Mouse (Mus musculus) adrenal gland, adult 18-20 months (tissue): ENCODE data around the gene Itsn1. TPM values are rescaled to one million over a fixed set of nuclear protein-coding genes. Genes with fewer than 3 reads are reported as not detected.

Experiments
- DNase-seq, 2 experiments: peaks; one replicate each; pipeline ENCODE4 v3.0.0; 2021 to 2022; ENCODE audit warnings: low spot score in 2 of 2
- long read RNA-seq, 2 experiments: library from polyadenylated mRNA; stranded (forward); transcript quantifications; one replicate each; pipeline ENCODE4 v2.0.0; 2021
- total RNA-seq, 2 experiments: library from RNA; stranded (reverse); gene quantifications; 1 replicate in 1 of 2; 2 replicates in 1 of 2; pipeline ENCODE4 v1.2.3; 2021

The Itsn1 gene
- 10 to 100 TPM; 36.5 to 49.3 TPM for total RNA-seq
- long read RNA-seq, experiment 1, full-length matches to known transcripts = 12 of 20 reads
- long read RNA-seq, experiment 1, partial matches to known transcripts = 3 of 20 reads
- long read RNA-seq, experiment 1, other reads (novel, unspliced or antisense) = 5 of 20 reads
- long read RNA-seq, experiment 2, full-length matches to known transcripts = 4 of 18 reads
- long read RNA-seq, experiment 2, partial matches to known transcripts = 8 of 18 reads
- long read RNA-seq, experiment 2, other reads (novel, unspliced or antisense) = 6 of 18 reads

DNA sequence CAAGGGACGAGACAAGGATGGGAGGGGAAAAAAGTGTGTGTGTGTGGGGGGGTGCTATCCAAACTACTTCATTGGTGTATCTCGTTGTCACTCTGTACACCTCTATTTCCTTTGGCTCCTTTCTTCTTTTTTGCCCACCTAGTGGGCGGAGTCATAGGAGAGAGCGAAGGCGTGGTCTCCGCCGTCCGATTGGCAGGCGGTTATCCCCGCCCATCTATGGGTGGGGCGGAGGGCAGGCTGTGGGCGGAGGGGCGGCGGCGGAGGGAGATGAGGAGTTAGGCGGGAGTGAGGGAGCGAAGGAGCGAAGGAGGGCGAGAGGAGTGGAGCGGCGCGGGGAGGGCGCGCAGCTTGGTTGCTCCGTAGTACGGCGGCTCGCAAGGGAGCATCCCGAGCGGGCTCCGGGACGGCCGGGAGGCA, at the start of gene Itsn1:
Gene Itsn1 (plus strand): TSS at position 216 of the 417 bp plus-strand sequence.
- peak; percentile 97 to 98 for DNase-seq

DNA sequence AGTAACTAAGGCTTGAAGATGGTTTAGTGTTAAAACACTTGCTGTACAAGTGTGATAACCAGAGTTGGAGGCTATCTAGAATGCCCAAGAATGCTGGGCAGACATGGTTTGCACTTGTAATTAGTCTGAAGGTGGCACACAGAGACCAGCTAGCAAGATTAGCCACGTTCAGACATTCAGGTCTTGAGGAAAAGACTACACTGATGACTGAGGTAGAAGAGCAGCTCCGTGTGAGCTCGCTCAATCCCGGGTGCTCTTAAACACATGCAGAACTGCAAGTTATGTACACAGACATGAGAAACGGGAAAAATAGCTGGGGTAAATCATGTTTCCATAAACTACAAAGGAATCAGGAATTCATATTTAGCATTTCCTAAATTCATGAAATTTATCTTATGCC, 48.4 kb upstream of the Itsn1 start:
- DNase-seq = no peak

DNA sequence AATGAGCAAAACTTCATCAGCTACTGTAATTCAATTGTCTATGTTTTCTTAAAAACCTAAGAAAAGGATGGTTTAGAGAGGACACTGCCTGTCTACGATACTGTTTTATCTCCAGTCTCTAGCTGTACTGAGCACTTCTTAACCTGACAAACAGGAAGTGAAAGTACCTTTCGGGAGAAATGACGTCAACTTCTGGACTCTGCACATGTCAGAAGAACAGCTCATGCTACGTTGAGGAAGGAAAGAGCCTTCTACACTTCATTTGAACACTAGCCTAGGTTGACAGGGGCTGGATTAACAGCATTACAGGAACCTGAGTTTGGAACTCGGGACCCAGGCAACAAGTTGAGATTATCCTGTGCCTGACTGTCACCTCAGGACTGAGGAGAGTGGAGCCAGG, 43.6 kb upstream of the Itsn1 start:
- DNase-seq = no peak

DNA sequence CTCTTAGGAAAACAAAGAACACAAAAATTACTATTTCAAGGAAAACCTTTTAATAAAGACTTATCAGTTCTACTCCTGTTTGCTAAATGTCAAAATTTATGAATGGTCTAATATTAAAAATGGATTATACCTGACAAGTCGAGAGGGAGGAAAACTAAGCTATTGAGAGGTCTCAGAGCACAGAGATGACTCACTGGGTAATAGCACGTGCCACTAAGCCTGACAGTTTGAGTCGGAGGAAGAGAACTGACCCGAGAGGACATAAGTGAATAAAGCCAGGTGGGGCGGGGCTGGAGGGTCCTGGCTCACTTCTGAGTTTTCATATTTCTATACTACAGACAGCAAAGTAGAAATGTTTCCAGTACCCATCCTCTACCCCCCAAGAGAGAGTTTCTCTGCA, 42.7 kb upstream of the Itsn1 start:
- no peak for DNase-seq

DNA sequence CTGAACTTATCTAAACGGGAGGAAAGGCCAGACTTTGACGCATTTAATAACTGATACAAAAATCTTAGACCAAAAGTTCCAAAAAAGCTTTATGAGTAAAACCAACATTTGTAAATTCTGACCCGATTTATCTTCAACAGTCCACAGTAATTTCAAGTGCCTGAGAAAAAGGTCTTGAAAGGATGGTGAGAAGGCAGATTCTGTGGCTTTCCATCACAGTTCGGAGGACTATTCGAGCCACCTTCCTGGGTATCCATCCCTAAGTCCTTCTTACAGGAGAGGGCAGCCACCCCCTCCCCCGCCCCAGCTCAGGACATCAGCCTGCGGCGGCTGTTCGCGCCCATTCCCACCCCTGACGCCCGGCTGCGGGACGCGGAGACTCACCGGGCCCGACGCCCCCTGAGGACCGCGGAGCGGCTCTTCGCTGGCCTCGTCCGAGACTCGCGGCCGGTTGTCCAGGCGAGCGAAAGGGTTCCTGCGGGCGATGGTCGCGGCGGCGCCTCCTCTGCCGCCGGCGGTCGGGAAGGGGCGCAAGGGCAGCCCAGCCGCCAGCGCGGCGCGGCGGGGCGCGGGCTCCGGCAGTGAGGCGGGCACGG, 41.0 kb upstream of the Itsn1 start:
- no peak for DNase-seq

DNA sequence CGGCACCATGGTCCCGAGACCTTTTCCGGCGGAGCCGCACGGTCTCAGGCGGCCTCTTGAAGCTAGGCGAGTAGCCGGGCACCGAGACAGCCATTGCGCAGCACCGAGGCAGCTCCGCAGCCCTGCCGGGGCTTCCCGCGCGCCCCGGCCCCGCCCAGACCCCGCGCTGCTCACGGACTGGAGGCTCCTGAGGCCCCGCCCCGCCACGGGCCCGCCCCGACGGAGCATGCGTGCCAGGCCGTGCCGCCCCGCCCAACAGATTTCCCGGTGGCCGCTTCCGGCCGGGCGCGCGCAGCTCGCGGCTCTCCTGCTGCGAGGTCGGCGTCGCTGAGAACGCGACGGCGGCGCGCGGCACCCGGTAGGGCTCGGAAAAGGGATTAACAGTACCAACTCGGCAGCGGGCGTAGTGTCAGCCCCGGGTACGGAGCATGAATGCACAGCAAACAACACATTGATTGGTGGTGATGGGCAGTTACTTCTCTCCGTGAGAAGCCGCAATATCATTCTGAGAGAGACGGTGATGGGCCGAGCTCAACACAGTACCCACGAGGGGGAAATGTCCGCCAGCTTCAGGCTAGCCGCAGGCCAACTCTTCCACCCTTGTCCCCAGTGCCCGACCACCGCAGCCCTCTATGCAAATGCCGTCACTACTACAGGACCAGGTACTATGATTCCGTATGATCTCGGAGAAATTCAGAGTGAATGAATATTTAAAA, 40.3 kb upstream of the Itsn1 start, which contains the start of gene Donson:
Gene Donson (minus strand): TSS at position 152 of the 716 bp plus-strand sequence.
- peak; percentile 92 to 96 for DNase-seq

DNA sequence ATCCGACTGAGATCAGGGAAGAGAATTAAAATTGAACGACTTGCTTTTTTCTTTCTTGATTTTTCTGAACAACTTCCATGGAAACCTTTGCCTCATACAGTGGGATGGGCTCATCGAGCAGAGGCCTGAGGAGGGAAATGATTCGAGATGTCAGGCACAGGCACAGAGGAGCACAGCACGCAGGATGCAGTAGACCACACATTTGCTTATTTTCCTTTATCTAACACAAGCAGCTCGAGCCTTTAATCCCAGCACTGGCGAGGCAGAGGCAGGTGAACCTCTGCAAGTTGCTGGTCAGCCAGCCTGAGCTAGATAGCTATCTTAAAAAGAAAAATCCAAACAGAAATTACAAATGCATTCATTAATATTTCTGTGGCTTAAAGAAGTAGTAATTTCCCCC, 39.3 kb upstream of the Itsn1 start:
- DNase-seq = no peak

DNA sequence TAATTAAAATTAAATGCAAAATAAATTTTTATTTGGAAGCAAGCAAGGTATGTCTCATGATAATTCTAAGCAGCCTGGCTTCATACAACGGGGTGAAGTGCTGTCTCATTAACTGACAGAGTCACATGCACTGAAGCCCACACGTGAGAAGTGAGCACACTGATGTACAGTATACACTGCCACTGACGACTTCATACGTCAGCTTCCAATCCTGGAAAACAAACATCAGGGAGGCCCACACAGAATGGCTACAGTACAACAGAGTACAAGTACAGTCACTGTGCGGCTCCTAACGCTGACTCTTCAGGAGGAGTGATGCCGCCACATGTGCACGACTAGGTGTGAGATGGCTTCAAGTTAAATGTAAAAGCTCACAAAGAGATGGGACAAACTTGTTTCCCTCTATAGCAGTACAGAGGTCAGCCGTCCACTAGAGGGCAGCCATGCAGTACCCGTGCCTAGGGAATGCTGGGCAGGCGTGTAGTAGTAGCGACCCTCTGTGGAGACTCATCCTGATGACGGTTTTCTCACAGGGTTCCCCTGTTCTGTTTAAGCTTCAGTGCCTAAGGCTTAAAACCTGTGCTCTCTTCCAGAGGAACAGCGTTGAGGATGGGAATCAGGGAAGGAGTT, 34.5 kb upstream of the Itsn1 start:
- peak; percentile 62 to 73 for DNase-seq

DNA sequence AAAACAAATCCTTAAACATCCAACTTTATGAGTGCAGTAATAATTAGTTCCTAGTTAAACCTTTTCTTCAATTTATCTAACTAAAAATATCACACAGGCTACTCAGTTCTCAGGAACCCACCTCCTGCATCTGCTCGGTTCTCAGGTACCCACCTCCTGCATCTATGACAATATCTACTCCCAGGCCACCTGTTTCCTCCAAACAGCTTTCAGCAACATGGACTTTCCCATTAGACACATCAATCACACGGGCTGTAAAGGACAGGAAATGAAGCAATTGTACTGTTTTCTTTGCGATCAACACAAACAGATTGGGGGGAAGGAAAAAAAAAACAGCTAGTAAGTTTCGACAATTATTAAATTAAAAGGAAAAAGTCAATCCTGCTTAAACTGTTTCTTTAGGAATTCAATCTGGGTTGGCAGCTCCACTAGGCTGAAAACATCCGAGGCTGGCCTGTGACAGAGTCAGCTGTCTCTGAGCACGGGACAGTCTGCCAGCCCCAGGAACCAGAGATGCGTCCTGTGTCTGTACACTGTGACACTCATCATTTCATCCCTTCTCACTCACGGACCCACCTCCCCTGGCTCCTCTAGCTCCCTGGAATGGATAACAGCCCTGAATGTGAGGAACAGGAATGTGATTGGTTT, 33.8 kb upstream of the Itsn1 start:
- no peak for DNase-seq

DNA sequence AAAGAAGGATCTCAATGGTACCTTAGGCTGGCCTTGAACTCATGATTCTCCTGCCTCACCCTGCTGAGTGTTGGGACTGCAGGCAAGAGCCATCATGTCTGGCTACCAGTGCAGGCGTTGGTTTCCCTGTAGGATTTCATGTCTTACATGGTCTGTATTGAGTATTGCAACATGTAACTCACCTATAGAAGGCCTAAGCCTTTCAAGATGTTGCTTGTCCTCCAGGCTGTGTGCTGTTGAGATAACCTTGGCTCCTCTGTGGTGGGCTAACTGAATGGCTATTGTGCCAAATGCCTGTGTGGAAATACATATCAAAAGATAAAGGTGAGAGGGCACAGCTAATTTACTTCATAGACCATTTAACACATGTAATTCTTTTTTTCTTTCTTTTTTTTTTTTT, 30.1 kb upstream of the Itsn1 start:
- DNase-seq = no peak

DNA sequence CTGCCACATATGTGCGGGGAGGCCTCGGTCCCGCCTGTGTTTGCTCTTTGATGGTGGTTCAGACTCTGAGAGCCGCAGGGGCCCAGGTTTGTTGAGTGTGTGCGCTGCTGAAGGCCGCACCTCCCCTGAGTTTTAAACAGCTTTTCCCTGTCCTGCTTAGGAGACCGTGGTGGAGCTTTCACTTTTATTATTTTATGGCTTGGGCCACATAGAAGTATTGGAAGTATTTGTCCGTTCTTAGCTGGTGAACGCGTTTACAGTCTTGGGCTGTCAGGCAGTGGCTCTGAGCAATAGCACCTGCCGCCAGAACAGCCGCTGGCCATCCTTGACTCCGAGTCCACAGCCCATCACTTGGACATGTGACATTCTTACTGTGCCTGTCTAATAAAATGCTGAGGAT, 27.2 kb upstream of the Itsn1 start:
- no peak for DNase-seq

DNA sequence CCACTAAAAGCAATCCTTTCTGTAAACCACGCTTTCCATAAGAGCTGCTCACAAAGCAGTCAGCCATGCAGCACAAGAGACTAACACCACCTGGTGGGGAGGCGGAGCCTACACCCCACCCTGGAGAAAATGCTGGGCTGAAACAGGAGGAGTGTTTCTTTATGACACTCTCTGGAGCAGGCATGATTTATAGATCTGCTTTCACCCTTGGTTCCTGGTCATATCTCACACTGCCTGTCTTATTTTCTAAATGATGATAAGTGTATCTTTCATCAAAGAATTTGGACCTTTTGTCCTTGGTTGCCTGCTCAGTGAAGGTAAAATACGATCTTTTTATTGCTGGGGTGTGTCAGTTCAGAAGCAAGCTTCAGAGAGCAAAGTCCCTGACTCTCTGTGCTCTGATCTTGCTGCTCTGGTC, 26.3 kb upstream of the Itsn1 start:
- DNase-seq = no peak

DNA sequence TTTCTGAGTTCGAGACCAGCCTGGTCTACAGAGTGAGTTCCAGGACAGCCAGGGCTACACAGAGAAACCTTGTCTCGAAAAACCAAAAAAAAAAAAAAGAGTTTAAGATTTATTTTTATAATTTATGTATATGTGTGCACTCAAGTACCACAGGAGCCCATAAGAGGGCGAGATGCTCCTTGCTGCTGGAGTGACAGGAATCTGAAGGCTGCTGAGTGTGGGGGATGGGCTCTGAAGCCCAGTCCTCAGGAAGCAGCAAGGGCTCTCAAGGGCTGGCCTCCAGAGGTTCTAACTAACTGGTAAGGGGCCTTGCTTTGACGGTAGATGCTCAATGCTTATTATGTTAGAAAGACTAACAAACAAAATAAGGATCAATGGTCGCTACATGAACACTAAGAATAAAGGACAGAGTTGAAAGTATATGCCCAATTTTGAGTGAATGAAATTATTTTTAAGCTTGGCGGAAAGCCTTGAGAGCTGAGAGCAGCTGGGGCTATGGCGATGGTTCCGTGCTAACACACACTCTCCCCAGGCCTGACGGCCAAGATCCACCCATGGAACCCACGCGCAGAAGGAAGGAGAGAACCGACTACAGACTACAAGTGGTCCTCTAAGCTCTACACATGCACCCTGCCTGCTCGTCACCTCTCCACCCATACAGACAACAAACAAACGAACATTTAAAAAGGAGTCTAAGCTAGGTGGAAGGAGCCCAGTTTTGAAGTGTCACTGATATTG, 24.3 kb upstream of the Itsn1 start:
- no peak for DNase-seq

DNA sequence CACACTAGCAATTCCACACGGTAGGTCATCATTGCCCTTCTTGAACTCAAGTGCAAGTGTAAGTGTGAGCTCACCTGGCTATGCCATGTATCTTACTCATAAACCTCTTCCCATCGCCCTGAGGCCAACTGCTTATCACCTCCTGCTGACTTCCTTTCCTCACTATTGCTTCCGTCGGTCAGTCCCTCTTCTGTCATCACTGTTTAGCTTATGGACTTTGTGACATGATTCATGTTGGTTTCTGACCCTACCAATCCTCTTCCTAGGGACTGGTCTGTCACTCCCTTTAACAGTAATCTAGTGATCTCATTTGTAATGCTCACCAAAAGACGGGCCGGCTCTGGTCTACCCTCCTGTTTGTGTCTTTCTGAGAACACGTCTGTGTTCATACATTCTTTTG, 18.8 kb upstream of the Itsn1 start:
- DNase-seq = no peak

DNA sequence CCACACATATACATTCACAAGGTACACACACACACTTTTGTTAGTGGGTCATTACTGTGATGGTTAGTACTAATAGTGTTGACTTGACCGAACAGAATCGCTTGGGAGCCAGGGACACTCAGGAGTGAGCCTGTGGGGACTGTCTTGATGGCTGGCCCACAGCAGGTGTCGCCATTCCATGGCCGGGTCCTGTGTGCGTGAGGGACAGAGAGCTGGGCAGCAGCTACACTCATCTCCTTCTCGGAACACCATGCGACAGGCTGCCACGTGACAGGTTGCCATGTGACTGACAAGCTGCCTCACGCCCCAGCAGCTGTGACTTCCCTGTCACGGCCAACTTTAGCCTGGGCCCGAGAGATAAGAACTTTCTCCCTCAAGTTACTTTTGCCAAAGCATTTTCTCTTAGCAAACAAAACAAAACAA, 12.1 kb upstream of the Itsn1 start:
- DNase-seq = no peak

DNA sequence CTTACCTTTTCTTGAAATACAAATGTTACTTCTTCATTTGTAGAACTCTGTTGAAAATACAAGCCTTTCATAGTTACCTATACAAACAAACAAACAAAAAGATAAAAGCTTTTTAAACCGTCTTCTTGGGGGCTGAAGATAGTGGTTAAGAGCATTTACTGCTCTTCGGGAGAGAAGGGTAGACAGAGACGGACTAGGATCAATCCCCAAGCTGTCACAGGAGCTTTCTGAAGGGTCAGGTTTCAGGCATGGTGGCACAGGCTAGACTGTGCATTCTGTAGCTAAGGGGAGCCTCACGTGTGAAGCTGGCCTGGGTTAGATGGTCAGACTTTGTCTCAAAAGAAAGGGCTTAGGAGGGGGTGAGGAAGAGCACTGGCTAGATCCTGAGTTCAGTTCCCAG, 11.7 kb upstream of the Itsn1 start:
- no peak for DNase-seq

DNA sequence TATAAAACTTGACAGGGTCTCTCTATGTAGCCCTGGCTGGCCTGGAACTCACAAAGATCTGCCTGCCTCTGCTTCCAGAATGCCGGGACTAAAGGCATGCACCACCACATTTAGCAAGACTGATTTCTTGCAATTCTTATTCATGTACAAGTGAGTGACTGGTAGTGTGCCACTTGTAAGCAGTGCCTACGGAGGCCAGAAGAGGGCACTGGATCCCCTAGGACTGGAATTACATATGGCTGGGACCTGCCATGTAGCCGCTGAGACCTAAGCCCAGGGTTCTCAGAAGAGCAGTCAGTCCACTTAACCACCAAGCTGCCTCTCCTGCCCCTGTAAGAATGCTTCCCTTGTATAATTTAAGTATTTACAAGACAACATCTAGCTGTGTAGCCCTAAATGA, 4.8 kb upstream of the Itsn1 start:
- DNase-seq = peak; percentile 48 to 62

DNA sequence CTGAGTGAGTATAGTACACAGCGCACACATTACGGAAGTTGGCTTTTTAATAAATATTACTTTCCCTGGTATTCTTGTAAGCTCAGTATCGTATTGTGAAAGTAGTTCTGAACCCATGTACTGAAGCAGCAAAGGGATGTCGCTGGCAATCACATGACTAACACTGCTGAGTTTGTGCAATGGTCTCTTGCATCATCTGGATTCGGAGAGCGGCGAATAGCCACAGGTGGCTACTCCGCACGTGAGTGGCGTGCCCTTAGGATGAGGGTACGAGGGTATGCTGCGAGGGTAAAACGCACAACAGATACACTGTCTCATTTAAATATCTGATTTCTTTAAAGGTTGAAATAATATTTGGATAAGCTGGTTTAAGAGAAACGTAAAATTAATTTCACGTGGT, 1.6 kb upstream of the Itsn1 start:
- no peak for DNase-seq

DNA sequence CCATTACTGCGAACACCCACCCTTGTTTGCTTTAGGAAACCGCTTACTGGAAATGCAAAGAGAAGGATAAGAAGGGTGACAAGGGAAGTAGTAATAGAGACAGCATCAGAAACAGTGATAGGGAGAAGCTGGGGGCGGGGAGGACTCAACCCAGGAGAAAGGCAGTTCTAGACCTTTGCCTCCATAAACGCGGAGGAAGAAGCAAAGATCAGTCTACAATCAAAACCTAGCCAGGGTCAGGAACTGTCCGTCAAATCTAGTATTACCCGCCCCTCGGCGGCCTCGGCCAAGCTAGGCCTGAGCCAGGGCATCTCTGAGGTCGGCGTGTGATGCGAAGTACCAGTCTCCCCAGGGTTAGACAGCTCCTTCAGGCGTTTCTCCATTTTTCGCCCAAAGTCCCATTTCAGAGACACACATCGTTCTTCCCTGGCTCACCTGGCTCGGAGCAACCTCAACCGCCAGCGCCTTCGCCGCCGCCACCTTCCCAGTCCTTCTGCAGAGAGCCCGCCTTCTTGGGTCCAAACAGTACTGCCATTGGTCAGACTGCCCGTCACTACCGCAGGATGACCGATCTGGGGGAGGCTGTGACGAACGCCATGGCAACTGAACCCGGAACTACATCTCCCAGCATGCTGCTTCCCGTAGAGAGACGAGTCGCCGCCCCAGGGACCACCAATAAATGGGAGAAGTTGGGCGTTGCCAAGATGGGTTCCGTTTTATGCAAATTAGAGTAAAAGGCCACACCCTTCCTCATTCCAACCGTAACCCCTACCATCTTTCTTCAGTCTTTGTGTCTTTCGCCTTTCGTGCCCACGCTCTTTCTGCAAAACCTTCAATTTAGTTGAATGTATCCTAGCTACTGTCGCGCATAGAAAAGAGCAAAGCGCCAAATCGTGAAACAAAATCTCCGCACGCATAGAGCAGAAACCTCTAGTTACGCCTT, 687 bp upstream of the Itsn1 start, which contains the start of gene Cryzl1:
Gene Cryzl1 (minus strand): TSS at position 853 of the 943 bp plus-strand sequence.
- DNase-seq = peak; percentile 90 to 92
